Mouse (Mus musculus): Measurements from ENCODE around the gene Duoxa1. TPM values are rescaled to one million over a fixed set of nuclear protein-coding genes. Genes with fewer than 3 reads are reported as not detected.

The Duoxa1 gene
- total and polyA plus RNA-seq, 3 experiments: not detected

GRCm38 (mm10) chr2:122315372-122315771, 1.8 kb upstream of the Duoxa1 start, which contains the start of gene Duox1:
Gene Duox1, plus strand, starts transcription at chr2:122315672.
- no peak within 1 kb of the TSS for H3K9ac ChIP-seq (ENCODE audit: control insufficient read depth, low read depth, low read length, poor library complexity, severe bottlenecking)
- H3K27ac ChIP-seq (ENCODE audit: control insufficient read depth, low read depth, low read length): no peak within 1 kb of the TSS
- TF ChIP-seq ELF1 (IDR thresholded peaks at IDR 0.05; ENCODE audit: low read depth, low read length) (no peak), MYB (IDR thresholded peaks at IDR 0.05; ENCODE audit: low read depth, low read length) (no peak), MEF2A (IDR thresholded peaks at IDR 0.05; ENCODE audit: extremely low read depth, insufficient replicate concordance, low read depth, low read length, poor library complexity, severe bottlenecking) (no peak), ZC3H11A (IDR thresholded peaks at IDR 0.05; ENCODE audit: low read depth, low read length) (no peak), USF2 (IDR thresholded peaks at IDR 0.05; ENCODE audit: borderline replicate concordance in 1 of 2, insufficient read depth in 1 of 2, low read depth in 1 of 2, low read length in 2 of 2) (no peak), POLR2A (IDR thresholded peaks at IDR 0.05; ENCODE audit: control insufficient read depth in 1 of 2, insufficient read depth in 1 of 2, low read depth in 1 of 2, low read length in 2 of 2, poor library complexity in 1 of 2) (no peak), MAX (IDR thresholded peaks at IDR 0.05; ENCODE audit: low read length) (no peak), TCF12 (IDR thresholded peaks at IDR 0.05; ENCODE audit: low read depth, low read length) (no peak), RCOR1 (IDR thresholded peaks at IDR 0.05; ENCODE audit: low read depth, low read length) (no peak)
- no peaks in the 10 kb centered on the region for H3K9me3 ChIP-seq (replicated peaks; ENCODE audit: insufficient read depth, low read length)
- no peaks in the 10 kb centered on the region for H3K79me2 ChIP-seq (ENCODE audit: control insufficient read depth, insufficient read depth, low read length, poor library complexity)
- peaks cover 0 to 1% of the 10 kb centered on the region in 2 experiments; a peak in 1 of 4 replicates for H3K27me3 ChIP-seq (ENCODE audit: control insufficient read depth in 1 of 2, insufficient read depth in 2 of 2, low read length in 2 of 2)
- no peaks in the 10 kb centered on the region for H3K36me3 ChIP-seq (ENCODE audit: control insufficient read depth in 1 of 2, insufficient read depth in 2 of 2, low read length in 2 of 2)
- no peak for DNase-seq (ENCODE audit: low read depth, low spot score)
- H3K4me1 ChIP-seq (ENCODE audit: control insufficient read depth in 1 of 2, insufficient read depth in 2 of 2, low read length in 2 of 2): 0 out of 4 replicates have a peak, but pooled peaks cover 0 to 2% of the 10 kb centered on the region in 2 experiments
- H3K4me3 ChIP-seq (ENCODE audit: control insufficient read depth in 1 of 2, insufficient read depth in 1 of 2, low read depth in 2 of 2, low read length in 2 of 2): no peak within 1 kb of the TSS

GRCm38 (mm10) chr2:122312722-122313417, 660 bp downstream of the Duoxa1 start:
- no peak overlapping the region for H3K9ac ChIP-seq (ENCODE audit: control insufficient read depth, low read depth, low read length, poor library complexity, severe bottlenecking)
- H3K79me2 ChIP-seq (ENCODE audit: control insufficient read depth, insufficient read depth, low read length, poor library complexity): no peaks in the 10 kb centered on the region
- H3K4me1 ChIP-seq (ENCODE audit: control insufficient read depth in 1 of 2, insufficient read depth in 2 of 2, low read length in 2 of 2): 0 out of 4 replicates have a peak, but pooled peaks cover 0 to 2% of the 10 kb centered on the region in 2 experiments
- DNase-seq (ENCODE audit: low read depth, low spot score): peak; percentile 71
- H3K27ac ChIP-seq (ENCODE audit: control insufficient read depth, low read depth, low read length): no peak overlapping the region
- H3K4me3 ChIP-seq (ENCODE audit: control insufficient read depth in 1 of 2, insufficient read depth in 1 of 2, low read depth in 2 of 2, low read length in 2 of 2): no peak overlapping the region
- TF ChIP-seq ZNF384 (IDR thresholded peaks at IDR 0.05; ENCODE audit: low read depth, low read length) (peak; percentile 65), CTCF (IDR thresholded peaks at IDR 0.05 in 2 of 3, conservative IDR thresholded peaks at IDR 0.05 in 1 of 3; ENCODE audit: control insufficient read depth in 1 of 3, insufficient read depth in 1 of 3, low read depth in 2 of 3, low read length in 3 of 3, poor library complexity in 1 of 3, severe bottlenecking in 1 of 3) (peak; percentile 62 to 78 (median 72)), RAD21 (IDR thresholded peaks at IDR 0.05; ENCODE audit: low read depth, low read length) (no peak)
- H3K9me3 ChIP-seq (replicated peaks; ENCODE audit: insufficient read depth, low read length): no peaks in the 10 kb centered on the region; the same call in 1 of the 2 replicates
- no peaks in the 10 kb centered on the region for H3K36me3 ChIP-seq (ENCODE audit: control insufficient read depth in 1 of 2, insufficient read depth in 2 of 2, low read length in 2 of 2)
- H3K27me3 ChIP-seq (ENCODE audit: control insufficient read depth in 1 of 2, insufficient read depth in 2 of 2, low read length in 2 of 2): peaks cover 1 to 2% of the 10 kb centered on the region in 2 experiments; a peak in 1 of 4 replicates

GRCm38 (mm10) chr2:122311561-122311960, 2.0 kb downstream of the Duoxa1 start:
- no peaks in the 10 kb centered on the region for H3K79me2 ChIP-seq (ENCODE audit: control insufficient read depth, insufficient read depth, low read length, poor library complexity)
- no peak for DNase-seq (ENCODE audit: low read depth, low spot score)
- H3K9ac ChIP-seq (ENCODE audit: control insufficient read depth, low read depth, low read length, poor library complexity, severe bottlenecking): no peak overlapping the region
- no peaks in the 10 kb centered on the region for H3K36me3 ChIP-seq (ENCODE audit: control insufficient read depth in 1 of 2, insufficient read depth in 2 of 2, low read length in 2 of 2)
- H3K27ac ChIP-seq (ENCODE audit: control insufficient read depth, low read depth, low read length): no peak overlapping the region
- no peak overlapping the region for H3K4me3 ChIP-seq (ENCODE audit: control insufficient read depth in 1 of 2, insufficient read depth in 1 of 2, low read depth in 2 of 2, low read length in 2 of 2)
- peaks cover 0 to 5% of the 10 kb centered on the region in 2 experiments; a peak in 2 of 4 replicates for H3K27me3 ChIP-seq (ENCODE audit: control insufficient read depth in 1 of 2, insufficient read depth in 2 of 2, low read length in 2 of 2)
- 0 out of 4 replicates have a peak, but pooled peaks cover 0 to 2% of the 10 kb centered on the region in 2 experiments for H3K4me1 ChIP-seq (ENCODE audit: control insufficient read depth in 1 of 2, insufficient read depth in 2 of 2, low read length in 2 of 2)
- H3K9me3 ChIP-seq (replicated peaks; ENCODE audit: insufficient read depth, low read length): no peaks in the 10 kb centered on the region; the same call in 1 of the 2 replicates
- TF ChIP-seq SIN3A (IDR thresholded peaks at IDR 0.05; ENCODE audit: low read length) (no peak), ETS1 (IDR thresholded peaks at IDR 0.05; ENCODE audit: low read depth, low read length) (no peak), NRF1 (IDR thresholded peaks at IDR 0.05; ENCODE audit: insufficient read depth, low read depth, low read length, poor library complexity, severe bottlenecking) (no peak), SMC3 (IDR thresholded peaks at IDR 0.05; ENCODE audit: low read depth, low read length) (no peak), HCFC1 (IDR thresholded peaks at IDR 0.05; ENCODE audit: low read depth, low read length) (no peak), RCOR1 (IDR thresholded peaks at IDR 0.05; ENCODE audit: low read depth, low read length) (no peak), CHD2 (IDR thresholded peaks at IDR 0.05; ENCODE audit: low read length) (no peak), GABPA (IDR thresholded peaks at IDR 0.05; ENCODE audit: low read depth, low read length) (no peak), RAD21 (IDR thresholded peaks at IDR 0.05; ENCODE audit: low read depth, low read length) (no peak), MAFK (IDR thresholded peaks at IDR 0.05; ENCODE audit: borderline replicate concordance, low read depth, low read length) (no peak), MYB (IDR thresholded peaks at IDR 0.05; ENCODE audit: low read depth, low read length) (no peak), NELFE (IDR thresholded peaks at IDR 0.05; ENCODE audit: low read depth, low read length) (no peak), POLR2AphosphoS2 (IDR thresholded peaks at IDR 0.05; ENCODE audit: low read length) (no peak), MAZ (IDR thresholded peaks at IDR 0.05; ENCODE audit: low read depth, low read length) (no peak), BHLHE40 (IDR thresholded peaks at IDR 0.05; ENCODE audit: borderline replicate concordance, low read depth, low read length) (no peak), USF2 (IDR thresholded peaks at IDR 0.05; ENCODE audit: borderline replicate concordance in 1 of 2, insufficient read depth in 1 of 2, low read depth in 1 of 2, low read length in 2 of 2) (no peak)

Measured in MEL (cell line).